Mouse (Mus musculus): ENCODE measurements around the gene Thop1. TPM values are rescaled to one million over a fixed set of nuclear protein-coding genes. Genes with fewer than 3 reads are reported as not detected.

Gene Thop1
- total and polyA plus RNA-seq, 3 experiments = 81.1 to 123 (median 94.5) TPM

DNA sequence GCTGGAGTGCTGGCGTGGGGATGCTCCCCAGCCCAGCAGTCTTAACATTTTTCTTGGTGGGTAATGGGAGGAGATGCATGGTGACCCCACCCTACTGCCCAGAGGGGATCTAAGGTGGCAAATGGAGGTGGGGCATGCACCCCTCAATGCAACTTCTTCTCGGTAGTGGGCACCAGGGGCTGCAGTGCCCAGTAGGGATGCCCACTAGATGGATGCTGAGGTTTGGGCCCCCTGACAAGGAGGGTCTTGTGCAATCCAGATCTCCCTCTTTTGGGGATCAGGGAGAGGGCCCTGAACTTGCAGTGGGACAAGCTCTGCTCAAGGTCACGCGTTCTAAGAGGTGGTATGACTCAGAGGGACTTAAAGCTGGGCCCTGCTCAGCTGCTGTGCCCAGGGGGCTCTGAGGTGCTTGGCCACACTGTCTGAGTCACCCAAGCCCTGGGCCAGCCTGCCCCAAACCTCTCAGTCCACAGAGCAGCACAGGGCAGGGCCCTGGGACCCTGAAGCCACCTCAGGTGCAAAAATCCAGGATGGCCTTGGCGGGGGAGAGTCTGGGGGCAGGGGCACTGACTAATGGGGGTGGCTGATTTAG lies 45.4 kb upstream of the Thop1 start:
- dilution Hi-C loops (cut with MboI; ENCODE audit: extremely low pct_ligation_motif_present, extremely low pct_unique_long_range_greater_than_20kb, low sequenced_read_pairs) (no loop called here), in situ Hi-C loops (cut with MboI; ENCODE audit: low pct_ligation_motif_present, low pct_unique_long_range_greater_than_20kb, low sequenced_read_pairs) (no loop called here)
- Histone ChIP-seq H3K4me2 (ENCODE audit: insufficient read depth, low read depth, poor library complexity, severe bottlenecking) (no peak overlapping the region), H3K9me3 (replicated peaks; ENCODE audit: low read length) (peaks cover 10% of the 10 kb centered on the region), H3K27me3 (replicated peaks) (peaks cover 67% of the 10 kb centered on the region), H3K36me3 (replicated peaks in 1 of 2; ENCODE audit: control insufficient read depth in 1 of 2, insufficient read depth in 1 of 2, low read length in 1 of 2) (no peaks in the 10 kb centered on the region), H3K27ac (ENCODE audit: insufficient read depth, low read depth) (no peak overlapping the region), H3K4me1 (ENCODE audit: control insufficient read depth in 1 of 2, insufficient read depth in 2 of 2) (no peaks in the 10 kb centered on the region; a peak in 1 of 4 replicates), H3K79me2 (replicated peaks; ENCODE audit: control insufficient read depth, extremely low read depth, insufficient read depth, poor library complexity, severe bottlenecking) (no peaks in the 10 kb centered on the region), H3K9ac (ENCODE audit: insufficient read depth, low read depth) (no peak overlapping the region), H3K4me3 (replicated peaks in 1 of 3; ENCODE audit: low read depth in 2 of 3, low read length in 2 of 3, poor library complexity in 1 of 3) (no peak overlapping the region)
- no peak for DNase-seq (ENCODE audit: extremely low read depth)
- TF ChIP-seq MXI1 (IDR thresholded peaks at IDR 0.05; ENCODE audit: low read depth, low read length) = no peak
- TF ChIP-seq TBP (conservative IDR thresholded peaks at IDR 0.05; ENCODE audit: low read depth, low read length) = no peak
- no peak for TF ChIP-seq POLR2A (IDR thresholded peaks at IDR 0.05; ENCODE audit: low read depth, low read length)
- no peak for TF ChIP-seq MAX (IDR thresholded peaks at IDR 0.05; ENCODE audit: low read length)
- TF ChIP-seq CHD2 (IDR thresholded peaks at IDR 0.05; ENCODE audit: low read length) = no peak
- no peak for TF ChIP-seq ZC3H11A (IDR thresholded peaks at IDR 0.05; ENCODE audit: low read depth, low read length)
- TF ChIP-seq EP300 (IDR thresholded peaks at IDR 0.05; ENCODE audit: low read length) = no peak
- TF ChIP-seq JUN (IDR thresholded peaks at IDR 0.05; ENCODE audit: insufficient read depth, low read depth, low read length) = no peak
- TF ChIP-seq E2F4 (IDR thresholded peaks at IDR 0.05; ENCODE audit: insufficient replicate concordance, low read depth, low read length) = no peak
- no peak for TF ChIP-seq MEF2A (IDR thresholded peaks at IDR 0.05; ENCODE audit: borderline replicate concordance, low read depth, low read length)
- TF ChIP-seq ZMIZ1 (IDR thresholded peaks at IDR 0.05; ENCODE audit: low read depth, low read length) = no peak
- no peak for TF ChIP-seq RCOR1 (conservative IDR thresholded peaks at IDR 0.05; ENCODE audit: low read depth, low read length)

DNA sequence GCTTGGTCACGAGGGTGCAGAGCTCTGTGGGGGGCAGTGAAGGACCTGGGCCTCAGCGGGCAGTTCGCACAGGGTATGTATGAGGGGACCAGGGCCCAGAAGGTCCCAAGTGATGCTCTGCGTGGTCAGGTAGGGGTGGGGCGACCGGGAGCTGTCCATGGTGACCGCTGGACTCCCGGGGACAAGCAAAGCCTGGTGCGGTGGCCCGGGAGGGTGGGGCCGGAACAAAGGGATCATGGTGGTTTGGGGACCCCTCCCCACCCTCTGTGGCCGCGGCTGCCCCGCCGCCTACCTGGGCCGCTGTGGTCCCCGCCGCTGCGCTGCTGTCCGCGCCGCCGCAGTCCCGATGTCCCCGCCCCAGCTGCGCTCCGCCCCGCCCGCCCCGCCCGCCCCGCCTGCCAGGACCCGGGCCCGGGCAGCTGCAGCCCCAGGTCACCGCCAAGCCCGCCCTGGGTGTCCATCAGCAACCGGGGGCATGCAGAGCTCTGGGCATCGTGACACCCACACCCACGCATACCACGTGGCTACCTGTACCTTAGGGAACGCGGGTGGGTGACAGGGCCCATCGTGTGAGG lies 44.7 kb upstream of the Thop1 start:
- H3K4me1 ChIP-seq (ENCODE audit: control insufficient read depth in 1 of 2, insufficient read depth in 2 of 2) = no peaks in the 10 kb centered on the region; a peak in 1 of 4 replicates
- no peak for TF ChIP-seq POLR2AphosphoS2 (IDR thresholded peaks at IDR 0.05; ENCODE audit: low read depth, low read length)
- no peak for TF ChIP-seq ETS1 (conservative IDR thresholded peaks at IDR 0.05; ENCODE audit: low read depth, low read length)
- TF ChIP-seq BHLHE40 (IDR thresholded peaks at IDR 0.05; ENCODE audit: low read depth, low read length) = no peak
- no peak for TF ChIP-seq JUND (conservative IDR thresholded peaks at IDR 0.05; ENCODE audit: low read depth, low read length)
- H3K36me3 ChIP-seq (replicated peaks in 1 of 2; ENCODE audit: control insufficient read depth in 1 of 2, insufficient read depth in 1 of 2, low read length in 1 of 2) = peaks cover 0 to 2% of the 10 kb centered on the region in 2 experiments
- in situ Hi-C loops (cut with MboI; ENCODE audit: low pct_ligation_motif_present, low pct_unique_long_range_greater_than_20kb, low sequenced_read_pairs) = no loop called here
- H3K9me3 ChIP-seq (replicated peaks; ENCODE audit: low read length) = peaks cover 10% of the 10 kb centered on the region
- DNase-seq (ENCODE audit: extremely low read depth) = no peak
- H3K9ac ChIP-seq (ENCODE audit: insufficient read depth, low read depth) = no peak overlapping the region
- H3K4me2 ChIP-seq (ENCODE audit: insufficient read depth, low read depth, poor library complexity, severe bottlenecking) = no peak overlapping the region
- no peak overlapping the region for H3K4me3 ChIP-seq (replicated peaks in 1 of 3; ENCODE audit: low read depth in 2 of 3, low read length in 2 of 3, poor library complexity in 1 of 3)
- no peaks in the 10 kb centered on the region for H3K79me2 ChIP-seq (replicated peaks; ENCODE audit: control insufficient read depth, extremely low read depth, insufficient read depth, poor library complexity, severe bottlenecking)
- H3K27ac ChIP-seq (ENCODE audit: insufficient read depth, low read depth) = no peak overlapping the region
- peaks cover 64% of the 10 kb centered on the region for H3K27me3 ChIP-seq (replicated peaks)
- dilution Hi-C loops (cut with MboI; ENCODE audit: extremely low pct_ligation_motif_present, extremely low pct_unique_long_range_greater_than_20kb, low sequenced_read_pairs) = no loop called here

All from CH12.LX (cell line).